Mouse (Mus musculus): ENCODE results near the gene Terb2.

DNA sequence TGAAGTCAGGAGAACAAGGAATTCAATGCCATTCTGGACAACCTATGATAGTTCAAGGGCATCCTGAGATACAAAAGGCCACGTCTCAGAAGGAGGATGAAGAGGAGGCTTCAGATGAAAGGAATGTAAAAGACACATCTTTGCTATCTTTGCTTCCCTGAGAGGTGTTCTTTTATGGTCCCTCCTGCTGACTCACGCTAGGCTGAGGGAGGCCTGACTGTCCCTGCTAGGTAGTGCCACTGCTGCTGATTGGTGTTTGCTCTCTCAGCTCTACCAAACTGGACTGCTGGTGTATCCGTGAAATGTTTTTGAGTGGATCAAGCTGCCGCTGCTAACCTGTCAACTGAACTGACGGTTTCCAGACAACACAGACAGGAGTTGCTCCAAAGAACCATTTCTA, 35.7 kb downstream of the Terb2 start:
- no peak for TF ChIP-seq POLR2A (IDR thresholded peaks at IDR 0.05; ENCODE audit: insufficient read depth, low read depth, low read length)
- TF ChIP-seq CTCF (IDR thresholded peaks at IDR 0.05), result no peak

All from heart, adult 2 months (tissue).